Mouse (Mus musculus) CD4-positive, CD25-positive, alpha-beta regulatory T cell, adult 4 months (primary cell): Measurements from ENCODE around the gene Lmln. TPM values are rescaled to one million over a fixed set of nuclear protein-coding genes. Genes with fewer than 3 reads are reported as not detected.
"Not testable (repeated sequence)": the region's sequence is repeated elsewhere in the genome, so short reads cannot be mapped to it uniquely, and the experiment has no call there.

Source experiments
- ATAC-seq: one replicate; pipeline ENCODE4 v1.8.0; 2017
- polyA plus RNA-seq, 2 experiments: library from polyadenylated mRNA; unstranded; fragments of 100-300 nt; shearing (Covaris generic); gene quantifications; one replicate each; pipeline ENCODE4 v1.2.1; 2017

Lmln gene
- polyA plus RNA-seq, 2 experiments from 2014 or later, result 0.15 to 0.66 TPM

GRCm38 (mm10) chr16:33139061-33139460, 76.7 kb downstream of the Lmln start:
- ATAC-seq, result not testable (repeated sequence)

DNA sequence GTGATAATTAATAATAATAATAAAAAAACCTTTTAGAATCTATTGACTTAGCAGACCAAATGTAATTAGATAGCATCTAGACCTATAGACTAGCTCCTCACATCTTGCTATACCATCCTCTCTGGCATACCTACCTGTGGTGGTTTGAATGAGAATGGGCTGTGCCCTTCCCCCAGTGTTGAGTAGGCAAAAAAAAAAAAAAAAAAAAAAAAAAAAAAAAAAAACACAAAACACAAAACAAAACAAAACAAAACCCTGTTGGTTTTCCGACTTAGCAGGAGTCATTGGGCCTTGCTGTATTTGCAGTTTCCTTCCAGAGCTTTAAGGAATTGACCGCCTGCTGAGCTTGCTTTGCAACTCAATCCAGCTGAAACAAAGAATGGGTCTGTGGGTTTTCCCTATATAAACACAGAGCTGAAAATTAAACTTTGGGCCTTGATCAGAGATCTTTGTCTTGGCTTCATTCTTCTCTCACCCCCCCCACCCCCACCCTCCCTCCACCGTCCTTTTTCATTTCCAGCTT, 79.5 kb downstream of the Lmln start:
- ATAC-seq, result no peak

- no peak for ATAC-seq
Observed at GRCm38 (mm10) chr16:33143452-33143851, 81.1 kb downstream of the Lmln start.

DNA sequence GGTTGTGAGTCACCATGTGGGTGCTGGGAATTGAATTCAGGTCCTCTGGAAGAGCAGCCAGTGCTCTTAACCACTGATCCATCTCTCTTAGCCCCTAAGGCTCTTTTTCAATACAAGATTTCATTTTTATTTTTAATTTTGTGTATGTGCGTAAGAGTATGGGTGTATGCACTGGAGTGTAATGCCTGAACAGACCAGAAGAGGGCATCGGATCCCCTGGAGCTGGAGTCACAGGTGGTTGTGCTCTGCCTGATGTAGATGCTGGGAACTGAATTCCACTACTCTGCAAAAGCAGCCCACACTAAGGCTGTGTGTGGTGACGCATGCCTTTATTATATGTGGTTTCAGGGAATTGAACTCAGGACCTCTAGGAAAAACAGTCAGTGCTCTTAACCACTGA, 83.9 kb downstream of the Lmln start:
- ATAC-seq, result no peak

GRCm38 (mm10) chr16:33148135-33148534, 85.8 kb downstream of the Lmln start:
- no peak for ATAC-seq

DNA sequence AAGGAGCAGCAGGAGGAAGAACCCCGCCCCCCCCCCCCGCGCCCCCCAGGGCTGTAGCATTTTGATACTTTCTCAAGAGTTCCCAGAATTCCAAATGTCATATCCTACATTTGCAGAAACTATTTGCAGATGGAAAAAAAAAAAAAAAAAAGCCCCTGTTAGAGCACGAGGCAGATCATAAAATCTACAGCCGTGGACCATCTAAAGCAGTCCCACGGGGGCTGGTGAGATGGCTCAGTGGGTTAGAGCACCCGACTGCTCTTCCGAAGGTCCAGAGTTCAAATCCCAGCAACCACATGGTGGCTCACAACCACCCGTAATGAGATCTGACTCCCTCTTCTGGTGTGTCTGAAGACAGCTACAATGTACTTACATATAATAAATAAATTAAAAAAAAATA, 88.6 kb downstream of the Lmln start:
- ATAC-seq, result not testable (repeated sequence)

DNA sequence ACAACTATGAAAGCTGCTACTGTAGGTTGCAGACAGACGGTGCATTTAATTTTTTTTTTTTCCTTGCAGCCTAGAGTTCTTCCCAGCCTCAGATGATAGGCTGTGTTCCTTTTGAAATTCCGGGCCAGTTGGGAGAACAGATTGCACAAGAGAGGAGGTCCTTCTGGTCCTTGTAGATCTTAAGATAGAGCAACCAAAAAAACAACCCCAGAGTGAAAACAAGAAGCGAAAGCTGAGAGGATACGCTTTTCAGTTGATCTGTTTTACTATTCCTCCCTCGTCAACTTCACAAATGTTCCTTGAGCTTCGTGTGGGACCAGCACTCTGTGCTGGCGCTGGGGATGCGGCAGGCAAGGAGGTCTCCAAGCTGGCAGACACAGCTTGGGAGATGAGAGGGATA, 89.2 kb downstream of the Lmln start:
- no peak for ATAC-seq

- peak; percentile 51 for ATAC-seq
Observed at GRCm38 (mm10) chr16:33154992-33155391, 92.7 kb downstream of the Lmln start.

- no peak for ATAC-seq
Observed at GRCm38 (mm10) chr16:33158006-33158405, 95.7 kb downstream of the Lmln start.

DNA sequence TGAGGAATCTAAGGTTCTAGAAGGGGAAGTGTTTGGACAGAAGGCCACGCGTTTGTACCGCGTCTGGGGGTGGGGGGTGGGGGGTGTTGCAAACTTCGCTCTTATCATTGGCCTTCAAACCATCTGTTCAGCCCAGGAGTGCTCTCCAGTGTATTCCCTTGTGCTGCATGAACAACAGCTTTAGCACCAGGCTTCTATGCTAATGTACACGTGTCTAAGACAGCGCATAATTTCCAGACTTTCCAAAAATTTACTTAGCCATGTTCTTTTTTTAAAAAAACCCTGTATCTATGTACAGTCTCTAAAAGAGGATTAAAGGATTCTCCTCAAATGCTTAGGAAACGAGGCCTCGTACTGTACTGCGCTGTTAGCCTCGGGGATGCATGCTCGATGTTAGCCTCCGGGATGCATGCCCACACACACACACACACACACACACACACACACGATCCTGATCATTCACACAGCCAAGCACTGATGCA, 96.3 kb downstream of the Lmln start:
- no peak for ATAC-seq

GRCm38 (mm10) chr16:33159363-33159762, 97.0 kb downstream of the Lmln start:
- no peak for ATAC-seq

DNA sequence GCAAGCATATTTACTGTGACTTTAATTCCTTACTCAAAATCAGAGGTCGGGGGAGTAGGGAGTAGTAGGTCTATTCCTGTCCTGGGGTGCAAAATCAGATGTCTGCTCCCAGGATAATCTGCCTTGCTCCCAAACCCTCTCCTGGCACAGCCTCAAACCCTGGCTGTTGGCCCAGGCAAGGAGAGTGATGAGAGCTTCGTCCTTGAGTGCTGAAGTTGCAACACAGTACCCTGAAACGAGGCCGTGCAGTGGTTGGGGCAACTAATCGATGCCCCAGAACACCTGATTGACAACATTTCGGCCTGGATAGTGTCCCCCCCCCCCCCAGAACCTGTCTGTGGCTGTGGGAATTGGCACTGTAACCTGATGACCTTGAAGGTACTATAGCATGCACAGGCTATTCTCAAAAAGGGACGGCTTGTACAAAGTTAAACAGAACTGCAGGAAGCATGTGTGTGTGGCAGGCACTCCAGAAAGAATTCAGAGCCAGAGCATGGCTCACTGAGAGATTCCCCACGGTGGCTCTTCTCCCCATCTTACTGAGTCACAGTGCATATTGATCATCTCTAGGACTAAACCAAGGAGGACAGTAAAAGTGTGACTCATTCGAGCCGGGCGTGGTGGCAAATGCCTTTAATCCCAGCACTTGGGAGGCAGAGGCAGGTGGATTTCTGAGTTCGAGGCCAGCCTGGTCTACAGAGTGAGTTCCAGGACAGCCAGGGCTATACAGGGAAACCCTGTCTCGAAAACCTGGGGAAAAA, 101.2 kb downstream of the Lmln start:
- ATAC-seq, result no peak

DNA sequence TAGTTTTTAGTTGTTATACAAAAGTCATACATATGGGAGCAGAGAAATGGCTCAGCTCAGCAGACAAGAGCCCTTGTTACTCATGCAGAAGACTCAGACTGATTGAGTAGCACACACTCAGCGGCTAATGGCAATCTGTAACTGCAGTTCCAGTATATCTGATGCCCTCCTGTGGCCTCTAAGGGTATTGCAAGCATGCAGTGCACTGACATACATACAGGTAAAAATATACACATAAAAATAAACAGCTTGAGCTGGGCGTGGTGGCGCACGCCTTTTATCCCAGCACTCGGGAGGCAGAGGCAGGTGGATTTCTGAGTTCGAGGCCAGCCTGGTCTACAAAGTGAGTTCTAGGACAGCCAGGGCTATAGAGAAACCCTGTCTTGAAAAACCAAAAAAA, 104.0 kb downstream of the Lmln start:
- ATAC-seq, result not testable (repeated sequence)

DNA sequence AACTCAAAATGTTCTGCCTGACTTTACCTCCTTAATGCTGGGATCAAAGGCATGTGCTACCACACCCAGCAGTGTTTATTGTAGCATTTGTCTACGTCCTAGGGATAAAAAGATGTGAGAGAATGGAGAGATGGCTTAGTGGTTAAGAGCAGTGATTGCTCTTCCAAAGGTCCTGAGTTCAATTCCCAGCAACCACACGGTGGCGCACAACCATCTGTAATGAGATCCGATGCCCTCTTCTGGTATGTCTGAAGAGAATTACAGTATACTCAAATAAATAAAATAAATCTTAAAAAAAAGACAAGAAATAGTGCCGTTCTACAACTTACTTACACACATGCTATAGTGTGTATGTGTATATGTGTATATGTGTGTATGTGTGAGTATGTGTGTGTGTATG, 105.2 kb downstream of the Lmln start:
- no peak for ATAC-seq

DNA sequence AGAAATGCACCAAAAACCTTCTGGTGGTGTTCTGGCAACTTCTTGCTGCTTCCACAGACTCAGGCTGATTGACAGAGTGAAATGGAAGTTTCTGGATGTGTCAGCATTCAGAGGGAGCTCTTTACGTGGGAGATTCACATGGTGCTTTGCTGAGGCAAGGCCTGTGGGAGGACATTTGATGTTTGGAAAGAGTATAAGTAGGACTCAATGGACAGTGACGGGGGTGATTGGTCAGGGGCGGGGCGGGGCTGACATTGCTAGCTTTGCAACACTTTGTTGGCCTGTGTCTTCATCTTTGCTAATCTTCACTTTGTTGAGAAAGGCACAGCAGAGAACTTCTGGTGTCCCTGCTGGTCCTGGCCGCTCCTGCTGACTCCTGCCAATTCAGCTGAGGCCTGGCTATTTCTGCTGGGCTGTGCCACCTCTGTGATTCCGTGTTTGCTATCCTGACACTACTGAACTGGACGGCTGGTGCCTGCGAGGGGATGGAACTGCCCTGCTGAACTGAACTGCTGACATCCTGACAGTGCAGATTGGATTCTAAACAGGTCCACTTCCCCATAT, 107.2 kb downstream of the Lmln start:
- no peak for ATAC-seq

- no peak for ATAC-seq
Observed at GRCm38 (mm10) chr16:33170716-33171587, 108.6 kb downstream of the Lmln start.

DNA sequence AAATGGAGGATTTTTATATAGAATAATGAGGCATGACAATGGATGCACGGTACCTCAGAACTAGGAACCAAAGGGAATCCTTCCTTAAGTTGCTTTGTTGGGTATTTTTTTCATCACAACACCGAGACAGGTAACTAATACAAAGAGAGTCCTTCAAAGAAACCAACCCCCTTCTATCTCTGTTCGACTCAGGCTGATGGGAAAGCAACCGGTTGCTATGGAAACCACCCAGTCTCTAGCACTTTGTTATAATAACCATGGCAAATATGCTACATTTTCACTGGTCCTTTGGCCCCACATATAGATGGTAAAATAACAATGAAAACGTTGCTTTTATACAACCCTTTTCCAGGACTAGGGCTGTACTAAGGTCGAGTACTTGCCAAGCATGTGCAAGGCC, 109.5 kb downstream of the Lmln start:
- no peak for ATAC-seq

GRCm38 (mm10) chr16:33173151-33173550, 110.8 kb downstream of the Lmln start:
- ATAC-seq, result no peak

- ATAC-seq, result no peak
Observed at GRCm38 (mm10) chr16:33174695-33175094, 112.4 kb downstream of the Lmln start.

DNA sequence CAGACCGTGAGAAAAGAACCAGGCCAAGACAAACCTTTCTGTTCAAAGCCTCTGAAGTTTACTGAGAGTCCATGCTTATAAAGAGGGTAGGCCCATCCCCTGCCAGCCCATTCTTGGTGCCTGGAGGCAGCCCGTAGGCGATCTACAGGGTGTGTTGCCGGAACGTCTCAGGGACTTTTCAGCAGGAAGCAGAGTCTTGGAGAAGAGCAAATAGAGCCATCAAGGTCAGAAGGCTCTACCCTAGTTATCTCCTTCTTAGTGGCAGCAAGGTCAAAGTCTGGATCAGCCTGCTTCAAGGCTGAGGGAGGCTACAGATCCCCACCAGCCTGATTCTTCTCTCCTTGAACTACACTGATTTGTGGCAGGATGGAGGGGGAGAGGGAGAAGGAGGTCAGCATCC, 114.5 kb downstream of the Lmln start:
- not testable (repeated sequence) for ATAC-seq
